Mouse (Mus musculus) thymus, postnatal 0 days (tissue): ENCODE measurements at regions not wholly inside any gene's neighbourhood (a gene's known extent, or its start where the extent isn't known, plus 50 kb on each side); places are given as distances from the start of the nearest gene placed in this dataset. TPM values are rescaled to one million over a fixed set of nuclear protein-coding genes. Genes with fewer than 3 reads are reported as not detected.

Experiments
- DNase-seq: peaks from one replicate; pipeline ENCODE4 v3.0.0-alpha.2; 2015; ENCODE audit warnings: low spot score
- microRNA-seq: library from miRNA; unstranded; fragments of <30 nt; microRNA quantifications from one replicate; pipeline ENCODE4, GENCODE M21; 2016; ENCODE audit warnings: borderline number of aligned reads

DNA sequence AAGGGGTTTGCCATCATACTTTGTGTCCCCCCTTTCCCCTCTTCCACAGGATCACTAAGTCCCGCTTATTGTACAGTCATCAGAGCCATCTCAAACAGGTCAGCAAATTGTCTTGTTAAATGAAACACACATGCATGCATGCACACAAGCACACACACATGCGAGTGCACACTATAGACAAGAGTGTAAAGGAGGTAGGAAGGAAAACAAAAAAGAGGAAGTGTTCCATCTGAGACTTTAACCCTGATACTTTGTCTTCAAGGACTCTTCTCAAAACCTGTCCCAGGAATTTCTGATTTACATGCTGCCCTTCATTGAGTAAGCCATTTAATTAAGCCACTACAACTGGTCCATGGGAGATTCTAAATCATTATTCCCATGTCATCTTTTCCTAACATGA, 75.0 kb upstream of the Nrp1 start:
- DNase-seq, result no peak

DNA sequence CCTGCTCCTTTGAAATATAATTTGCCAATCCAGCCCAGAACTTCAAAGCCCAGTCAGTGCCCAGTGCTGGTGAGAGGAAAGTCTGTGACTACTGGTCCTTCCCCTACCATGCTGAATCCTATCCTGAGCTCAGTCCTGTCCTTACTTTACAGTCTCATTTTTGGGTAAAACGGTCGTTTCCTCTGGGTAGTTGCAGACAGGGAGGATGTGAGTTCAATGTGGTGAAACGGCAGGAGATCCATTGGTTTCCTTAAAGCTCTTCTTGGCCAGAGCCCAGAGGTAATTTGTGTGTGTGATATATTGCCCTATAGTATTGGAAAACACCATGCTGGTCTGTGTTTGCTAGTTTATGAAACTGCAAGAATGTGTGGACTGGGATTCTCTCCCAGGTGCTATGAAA, 73.6 kb upstream of the Nrp1 start:
- DNase-seq, result no peak

DNA sequence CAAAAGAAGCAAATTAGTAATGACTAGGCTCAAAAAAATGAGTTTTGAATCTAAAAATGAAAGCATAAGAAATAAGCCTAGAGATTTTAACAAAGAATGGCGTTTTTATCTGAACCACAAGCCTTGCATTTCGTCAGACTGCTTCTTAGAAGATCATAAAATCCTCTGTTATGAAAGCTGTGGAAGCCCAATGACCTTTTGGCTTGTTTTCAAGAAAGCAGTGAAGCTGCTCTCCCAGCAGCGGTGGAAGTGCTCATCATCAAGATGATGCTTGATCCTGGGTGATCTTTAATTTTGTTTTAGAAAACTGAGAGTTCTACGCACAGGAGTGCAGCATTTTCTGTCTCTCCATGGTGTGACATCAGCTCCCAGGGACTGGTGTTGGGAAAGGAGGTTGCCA, 68.3 kb upstream of the Nrp1 start:
- DNase-seq, result no peak

DNA sequence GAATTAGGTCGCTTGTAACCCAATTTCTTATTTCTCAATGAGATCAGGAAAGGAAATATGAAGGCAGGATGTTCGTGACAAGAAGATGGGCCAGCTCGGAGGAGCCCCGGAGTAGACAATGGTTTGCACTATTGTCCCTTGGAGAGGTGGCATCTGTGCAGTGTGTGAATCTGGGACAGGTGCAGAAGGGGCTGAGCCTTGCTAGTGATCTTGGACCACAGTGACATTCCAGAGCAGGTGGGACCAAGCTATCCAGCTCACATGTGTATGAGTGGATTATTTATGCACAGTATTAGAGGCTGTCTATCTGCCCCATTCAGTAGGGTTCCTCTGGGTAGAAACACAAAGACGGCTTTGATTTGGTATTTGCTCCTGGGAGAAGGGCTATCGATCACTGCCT, 66.0 kb upstream of the Nrp1 start:
- DNase-seq, result no peak

DNA sequence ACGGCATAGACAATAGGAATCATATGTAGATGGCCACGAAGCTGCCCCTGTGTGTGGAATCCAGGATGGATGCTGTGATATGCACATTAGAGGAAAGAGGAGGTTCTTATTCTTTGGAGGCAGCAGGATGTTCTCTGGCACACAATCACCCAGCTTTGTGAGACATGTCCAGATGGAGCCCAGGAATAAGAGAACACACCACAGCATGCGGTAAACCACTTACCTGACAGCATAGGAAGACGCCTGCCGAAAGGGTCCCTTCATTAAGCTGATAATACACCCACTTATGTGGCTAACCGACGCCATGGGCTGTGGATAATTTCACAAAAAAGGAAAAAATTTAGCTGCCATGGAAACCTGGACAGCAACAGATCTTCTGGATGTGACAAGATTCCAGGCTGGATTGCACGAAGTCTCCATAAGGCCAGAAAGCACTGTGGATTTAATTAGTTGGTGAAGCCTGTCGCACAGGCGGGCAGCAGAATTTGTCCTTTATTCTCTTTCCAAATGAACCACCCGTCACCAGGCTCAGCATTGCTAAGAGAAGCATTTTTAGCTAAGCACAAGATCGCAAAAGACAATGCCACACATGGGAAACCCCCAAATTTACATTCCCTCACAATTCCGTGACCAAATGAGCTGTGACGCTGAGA, 61.5 kb upstream of the Nrp1 start:
- DNase-seq, result no peak

DNA sequence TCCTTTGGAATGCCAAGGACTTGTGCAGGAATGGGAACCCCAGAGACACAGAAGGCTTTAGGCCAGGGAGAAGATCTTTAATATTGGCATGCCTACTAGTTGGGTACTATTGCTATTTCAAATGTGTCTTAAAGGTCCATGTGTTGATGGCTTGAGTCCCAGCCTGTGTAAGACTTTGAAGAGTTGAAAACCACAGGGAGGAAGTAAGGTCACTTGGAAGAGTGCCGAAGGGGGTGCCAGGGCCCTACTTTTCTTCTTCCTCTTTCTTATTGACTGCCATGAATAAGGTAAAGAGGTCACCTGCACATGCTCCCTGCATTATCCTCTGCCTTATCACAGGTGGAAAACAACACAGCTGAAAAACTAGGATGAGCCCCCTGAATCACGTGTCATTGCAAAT, 56.1 kb upstream of the Nrp1 start:
- DNase-seq, result no peak

Small RNA genes in the stretch of these regions (microRNA-seq; reads per million reads assigned to microRNA genes)
- not detected for gene Mir21c
